ENCODE assay signal across 9 mouse cellular contexts in the genomic region with DNA sequence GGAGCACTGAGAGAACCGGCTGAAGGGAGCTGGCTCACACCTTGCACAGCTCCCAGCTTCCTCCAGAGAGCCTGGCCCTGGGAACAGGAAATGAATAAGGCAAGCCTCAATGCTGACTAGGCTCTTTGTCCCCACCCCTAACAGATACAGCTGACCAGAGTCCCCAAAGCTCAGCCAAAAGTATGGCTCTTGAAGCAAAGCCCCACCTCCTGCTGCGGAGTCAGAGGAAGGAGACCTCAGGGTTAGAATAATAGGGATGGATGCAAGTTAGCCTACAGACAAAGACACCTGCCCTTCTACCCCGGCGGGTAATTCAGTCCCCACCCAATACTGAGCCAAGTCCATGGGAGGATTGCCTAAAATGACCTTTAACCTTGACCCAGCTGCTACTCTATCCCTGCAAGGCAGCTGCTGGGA. TPM values are rescaled to one million over a fixed set of nuclear protein-coding genes. Genes with fewer than 3 reads are reported as not detected.
DNase-seq lines count a peak whose midpoint lies in the region; ATAC-seq and TF ChIP-seq lines count a peak whose summit lies in the region.
"Had no signal": no experiment of that assay in that cellular context is flagged by ENCODE, and none has a peak within 500 bp of the region (broad histone marks: within the 10 kb centered on the region; RNA-seq: fewer than 3 reads in every experiment).

No protein-coding gene starts in this region.

- no peaks in the 10 kb centered on the region for H3K4me1 ChIP-seq in heart, postnatal 0 days (ENCODE audit: control insufficient read depth, insufficient read depth)
- H3K4me1 ChIP-seq: embryonic facial prominence, embryonic 15.5 days; neural tube, embryonic 13.5 days had no signal

- DNase-seq in 3T3-L1 (ENCODE audit: low read depth, low spot score) (peak; percentile 30), 416B (ENCODE audit: low read depth) (peak; percentile 81), liver (peak; percentile 19)
- DNase-seq in heart, postnatal 0 days (ENCODE audit: low spot score), result peak; percentile 36
- DNase-seq in left cerebral cortex, postnatal 14 days (ENCODE audit: low spot score in 2 of 2), result no peak
- DNase-seq in layer of hippocampus, adult 11-12 months (ENCODE audit: low spot score), result no peak
- DNase-seq in thymus, postnatal 4 days, result no peak

- H3K27ac ChIP-seq in heart, postnatal 0 days (ENCODE audit: low read depth), result no peak overlapping the region
- H3K27ac ChIP-seq: embryonic facial prominence, embryonic 15.5 days; neural tube, embryonic 13.5 days had no signal

- no peak overlapping the region for H3K4me2 ChIP-seq in heart, postnatal 0 days (ENCODE audit: low read depth, low read length)
- H3K4me2 ChIP-seq: embryonic facial prominence, embryonic 15.5 days; neural tube, embryonic 13.5 days had no signal

- no peaks in the 10 kb centered on the region for H3K9me3 ChIP-seq in heart, postnatal 0 days (replicated peaks; ENCODE audit: control insufficient read depth, low read length)
- H3K9me3 ChIP-seq: embryonic facial prominence, embryonic 15.5 days; neural tube, embryonic 13.5 days had no signal

- no peaks in the 10 kb centered on the region for H3K36me3 ChIP-seq in heart, postnatal 0 days (replicated peaks; ENCODE audit: control insufficient read depth, insufficient read depth, low read length)
- H3K36me3 ChIP-seq: embryonic facial prominence, embryonic 15.5 days; neural tube, embryonic 13.5 days had no signal

- H3K4me3 ChIP-seq in heart, postnatal 0 days (ENCODE audit: low read depth, low read length), result no peak overlapping the region
- H3K4me3 ChIP-seq: embryonic facial prominence, embryonic 15.5 days; neural tube, embryonic 13.5 days had no signal

- 54% methylated on average over 4 of the region's 4 CpGs for WGBS in heart, postnatal 0 days

- intact Hi-C loops in left cerebral cortex, postnatal 14 days (cut with DNase I), result no loop called here

- H3K9ac ChIP-seq in heart, postnatal 0 days (replicated peaks; ENCODE audit: low read depth, low read length), result no peak overlapping the region
- H3K9ac ChIP-seq: embryonic facial prominence, embryonic 15.5 days; neural tube, embryonic 13.5 days had no signal

- peak; percentile 64 for ATAC-seq in heart, postnatal 0 days (ENCODE audit: insufficient read depth, low read depth)

- no peak for TF ChIP-seq EP300 in heart, postnatal 0 days (IDR thresholded peaks at IDR 0.05; ENCODE audit: low read depth)

- no peak for TF ChIP-seq CTCF in heart, postnatal 0 days (IDR thresholded peaks at IDR 0.05; ENCODE audit: low read depth)

- no peaks in the 10 kb centered on the region for H3K27me3 ChIP-seq in heart, postnatal 0 days (ENCODE audit: control insufficient read depth, insufficient read depth, low read length)
- H3K27me3 ChIP-seq: embryonic facial prominence, embryonic 15.5 days; neural tube, embryonic 13.5 days had no signal

RNA-seq across cellular contexts. Expression of a gene that starts 22.7 kb away (rescaled TPM):
- 136 and 152 TPM in 2 replicates for total RNA-seq in heart, postnatal 0 days (2014; rRNA removed; ENCODE audit: low replicate concordance)
- 99.3 and 109 TPM in 2 replicates for polyA plus RNA-seq in heart, postnatal 0 days (2015; fragmentation: Nextera tagmentation; extraction: Ambion mirVana)
- 10 to 100 TPM; 61.3 to 65.4 TPM for total RNA-seq in left cerebral cortex, postnatal 14 days (2021)

RNA-seq across cellular contexts. Expression of a gene that starts 34.2 kb away (rescaled TPM):
- 11.3 and 16.6 TPM in 2 replicates for total RNA-seq in heart, postnatal 0 days (2014; rRNA removed; ENCODE audit: low replicate concordance)
- 6.7 and 8.9 TPM in 2 replicates for polyA plus RNA-seq in heart, postnatal 0 days (2015; fragmentation: Nextera tagmentation; extraction: Ambion mirVana)
- 1 to 10 TPM; 1.5 to 2.5 TPM for total RNA-seq in left cerebral cortex, postnatal 14 days (2021)

RNA-seq across cellular contexts. Expression of a gene that starts 43.3 kb away (rescaled TPM):
- total RNA-seq in heart, postnatal 0 days (2014; rRNA removed; ENCODE audit: low replicate concordance), result 132 and 145 TPM in 2 replicates
- 335 and 371 TPM in 2 replicates for polyA plus RNA-seq in heart, postnatal 0 days (2015; fragmentation: Nextera tagmentation; extraction: Ambion mirVana)
- total RNA-seq in left cerebral cortex, postnatal 14 days (2021), result 10 to 100 TPM; 79.5 to 91.5 TPM

RNA-seq across cellular contexts. Expression of a gene that starts 48.0 kb away (rescaled TPM):
- total RNA-seq in heart, postnatal 0 days (2014; rRNA removed; ENCODE audit: low replicate concordance), result 59.9 and 73.2 TPM in 2 replicates
- polyA plus RNA-seq in heart, postnatal 0 days (2015; fragmentation: Nextera tagmentation; extraction: Ambion mirVana), result 59.7 and 60.9 TPM in 2 replicates
- total RNA-seq in left cerebral cortex, postnatal 14 days (2021), result 10 to 100 TPM; 19.0 to 22.0 TPM

Comparison
In these comparisons a context has a peak if more than half of its experiments do, and no peak if none do; other contexts are left out.
1. DNase-seq: peak in 3T3-L1 (single experiment), 416B (single experiment), heart, postnatal 0 days (single experiment) and liver (single experiment); none in left cerebral cortex, postnatal 14 days (0 of 2), layer of hippocampus, adult 11-12 months (single experiment) and thymus, postnatal 4 days (single experiment).